Mouse (Mus musculus) kidney, adult 2 months (tissue): ENCODE measurements at regions not wholly inside any gene's neighbourhood (a gene's known extent, or its start where the extent isn't known, plus 50 kb on each side); places are given as distances from the start of the nearest gene placed in this dataset.

Experiments
- CTCF ChIP-seq: fragments of 200-500 bp; conservative IDR thresholded peaks from 2 replicates; pipeline ENCODE4 v1.5.1; 2011; ENCODE audit warnings: low read depth, mild to moderate bottlenecking, control low read depth, low read length, moderate library complexity, mixed read lengths; ENCODE audit not compliant: insufficient read depth, insufficient read length
- POLR2A ChIP-seq: fragments of 200-500 bp; IDR thresholded peaks from one replicate; pipeline ENCODE4 v1.6.1; 2011; ENCODE audit warnings: low read depth, low read length, control low read depth

DNA sequence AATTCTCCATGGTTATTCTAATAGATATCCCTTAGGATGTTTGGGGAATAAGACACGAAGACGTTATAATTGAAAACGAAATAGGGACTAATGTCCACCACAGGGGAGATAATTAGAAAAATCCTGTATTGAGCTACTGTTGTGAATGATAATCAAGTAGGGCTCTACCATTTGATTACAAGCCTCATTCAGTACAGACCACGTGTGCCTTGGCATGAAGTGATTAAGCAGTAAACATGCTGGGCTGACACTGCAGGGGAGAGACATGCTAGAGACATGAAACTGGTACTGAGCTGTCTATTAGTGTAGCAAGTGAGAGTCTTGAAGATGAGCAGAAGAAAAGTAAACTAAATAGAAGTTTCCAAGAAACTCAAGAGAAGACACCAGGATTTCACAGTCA lies 797.8 kb downstream of the Efna5 start:
- TF ChIP-seq CTCF (no peak), POLR2A (no peak)
